19 mouse cellular contexts compared by ENCODE assay signal in genomic region chr5:99388585-99389250, GRCm38 (mm10).
DNase-seq lines count a peak whose midpoint lies in the region; ATAC-seq and TF ChIP-seq lines count a peak whose summit lies in the region.
"Had no signal": no experiment of that assay in that cellular context is flagged by ENCODE, and none has a peak within 500 bp of the region (broad histone marks: within the 10 kb centered on the region; RNA-seq: fewer than 3 reads in every experiment).

No protein-coding gene starts in this region.

- TF ChIP-seq POLR2A in liver, adult 2 months (IDR thresholded peaks at IDR 0.05; ENCODE audit: extremely low read depth, insufficient read depth, low read length) = no peak

- no peaks in the 10 kb centered on the region for H3K27me3 ChIP-seq in heart, embryonic 13.5 days (replicated peaks)
- no peaks in the 10 kb centered on the region; the same call in 1 of the 2 replicates for H3K27me3 ChIP-seq in heart, embryonic 10.5 days (ENCODE audit: insufficient read depth, poor library complexity, severe bottlenecking)
- no peaks in the 10 kb centered on the region for H3K27me3 ChIP-seq in liver, adult 2 months (ENCODE audit: control insufficient read depth, insufficient read depth, low read length)
- peaks cover 79% of the 10 kb centered on the region for H3K27me3 ChIP-seq in midbrain, embryonic 11.5 days (ENCODE audit: control insufficient read depth, insufficient read depth, low read length)
- H3K27me3 ChIP-seq in midbrain, embryonic 16.5 days (ENCODE audit: control insufficient read depth, insufficient read depth, low read depth, low read length) = peaks cover 10% of the 10 kb centered on the region
- H3K27me3 ChIP-seq: embryonic facial prominence, embryonic 15.5 days had no signal

- H3K4me1 ChIP-seq in heart, embryonic 13.5 days = peaks cover 37% of the 10 kb centered on the region
- peaks cover 48% of the 10 kb centered on the region for H3K4me1 ChIP-seq in heart, embryonic 10.5 days
- H3K4me1 ChIP-seq in liver, adult 2 months (ENCODE audit: control insufficient read depth, insufficient read depth, low read length) = peaks cover 11% of the 10 kb centered on the region
- H3K4me1 ChIP-seq in midbrain, embryonic 11.5 days (ENCODE audit: control insufficient read depth, insufficient read depth, low read length) = peaks cover 5% of the 10 kb centered on the region
- H3K4me1 ChIP-seq in midbrain, embryonic 16.5 days (ENCODE audit: control insufficient read depth, insufficient read depth, low read length) = peaks cover 13% of the 10 kb centered on the region

- H3K79me2 ChIP-seq in liver, adult 2 months (ENCODE audit: control insufficient read depth, insufficient read depth, low read length) = no peaks in the 10 kb centered on the region

- no peak for TF ChIP-seq CTCF in liver, adult 2 months (IDR thresholded peaks at IDR 0.05; ENCODE audit: low read depth, low read length)
- no peak for TF ChIP-seq CTCF in gastrocnemius, adult 2 months (IDR thresholded peaks at IDR 0.05)

- H3K27ac ChIP-seq in heart, embryonic 13.5 days (replicated peaks) = peak overlapping the region; percentile 60
- H3K27ac ChIP-seq in heart, embryonic 10.5 days = no peak overlapping the region; the same call in 1 of the 2 replicates
- no peak overlapping the region for H3K27ac ChIP-seq in liver, adult 2 months (replicated peaks; ENCODE audit: insufficient read depth, low read depth, low read length)
- H3K27ac ChIP-seq in midbrain, embryonic 11.5 days (ENCODE audit: low read depth, low read length) = no peak overlapping the region
- no peak overlapping the region for H3K27ac ChIP-seq in midbrain, embryonic 16.5 days (ENCODE audit: low read length)
- H3K27ac ChIP-seq in gastrocnemius, adult 2 months = no peak overlapping the region
- H3K27ac ChIP-seq: embryonic facial prominence, embryonic 15.5 days; hindbrain, embryonic 12.5 days; liver, embryonic 14.5 days; midbrain, embryonic 10.5 days had no signal

- H3K9me3 ChIP-seq in heart, embryonic 13.5 days = no peaks in the 10 kb centered on the region
- H3K9me3 ChIP-seq in heart, embryonic 10.5 days = no peaks in the 10 kb centered on the region
- H3K9me3 ChIP-seq in midbrain, embryonic 11.5 days (ENCODE audit: control insufficient read depth, low read length) = no peaks in the 10 kb centered on the region
- no peaks in the 10 kb centered on the region for H3K9me3 ChIP-seq in midbrain, embryonic 16.5 days (replicated peaks; ENCODE audit: control insufficient read depth, low read length, poor library complexity, severe bottlenecking)
- H3K9me3 ChIP-seq: embryonic facial prominence, embryonic 15.5 days; hindbrain, embryonic 12.5 days; midbrain, embryonic 10.5 days had no signal

- H3K9ac ChIP-seq in heart, embryonic 13.5 days = no peak overlapping the region
- no peak overlapping the region for H3K9ac ChIP-seq in liver, adult 2 months (ENCODE audit: low read depth, low read length)
- no peak overlapping the region for H3K9ac ChIP-seq in midbrain, embryonic 11.5 days (ENCODE audit: low read length)
- no peak overlapping the region for H3K9ac ChIP-seq in midbrain, embryonic 16.5 days (ENCODE audit: low read depth, low read length)
- H3K9ac ChIP-seq: embryonic facial prominence, embryonic 15.5 days; hindbrain, embryonic 12.5 days; liver, embryonic 14.5 days had no signal

- intact Hi-C loops in gastrocnemius, adult 2 months (cut with DNase I) = no loop called here

- no peak overlapping the region for H3K4me2 ChIP-seq in heart, embryonic 13.5 days
- H3K4me2 ChIP-seq in midbrain, embryonic 11.5 days = no peak overlapping the region
- no peak overlapping the region for H3K4me2 ChIP-seq in midbrain, embryonic 16.5 days (ENCODE audit: low read length)
- H3K4me2 ChIP-seq: embryonic facial prominence, embryonic 15.5 days; hindbrain, embryonic 12.5 days had no signal

- H3K4me3 ChIP-seq in heart, embryonic 13.5 days = no peak overlapping the region
- no peak overlapping the region for H3K4me3 ChIP-seq in heart, embryonic 10.5 days
- no peak overlapping the region for H3K4me3 ChIP-seq in liver, adult 2 months (ENCODE audit: insufficient read depth, low read depth, low read length)
- H3K4me3 ChIP-seq in midbrain, embryonic 11.5 days (ENCODE audit: low read depth, low read length) = no peak overlapping the region
- H3K4me3 ChIP-seq in midbrain, embryonic 16.5 days (ENCODE audit: low read depth, low read length) = no peak overlapping the region
- H3K4me3 ChIP-seq in gastrocnemius, adult 2 months = no peak overlapping the region
- H3K4me3 ChIP-seq: embryonic facial prominence, embryonic 15.5 days; hindbrain, embryonic 12.5 days; midbrain, embryonic 10.5 days had no signal

- DNase-seq in heart, embryonic 10.5 days (ENCODE audit: low spot score) = no peak
- DNase-seq in liver, adult 2 months (ENCODE audit: extremely low read depth, low read depth, low spot score) = peak; percentile 48
- no peak for DNase-seq in liver
- DNase-seq in midbrain, embryonic 11.5 days (ENCODE audit: low spot score, missing footprints) = peak; percentile 77
- DNase-seq in gastrocnemius, adult 2 months = no peak
- no peak for DNase-seq in kidney, postnatal 25 days
- DNase-seq: cerebellum, adult 9-10 months; kidney, adult 18-20 months; layer of hippocampus, adult 9-11 months; left cerebral cortex, postnatal 4 days; right cerebral cortex, postnatal 14 days had no signal

- H3K36me3 ChIP-seq in heart, embryonic 13.5 days = no peaks in the 10 kb centered on the region
- no peaks in the 10 kb centered on the region for H3K36me3 ChIP-seq in heart, embryonic 10.5 days
- no peaks in the 10 kb centered on the region for H3K36me3 ChIP-seq in liver, adult 2 months (ENCODE audit: control insufficient read depth, insufficient read depth, low read length)
- H3K36me3 ChIP-seq in midbrain, embryonic 11.5 days (ENCODE audit: control insufficient read depth, insufficient read depth, low read length) = no peaks in the 10 kb centered on the region
- no peaks in the 10 kb centered on the region for H3K36me3 ChIP-seq in midbrain, embryonic 16.5 days (ENCODE audit: control insufficient read depth, insufficient read depth, low read length)
- H3K36me3 ChIP-seq: embryonic facial prominence, embryonic 15.5 days; hindbrain, embryonic 12.5 days; midbrain, embryonic 10.5 days had no signal

- WGBS in heart, embryonic 13.5 days = 79% methylated on average over 10 of the region's 10 CpGs
- WGBS in heart, embryonic 10.5 days = 85% methylated on average over 10 of the region's 10 CpGs
- 95% methylated on average over 10 of the region's 10 CpGs for WGBS in liver, adult 2 months
- 85% methylated on average over 10 of the region's 10 CpGs for WGBS in midbrain, embryonic 11.5 days
- WGBS in midbrain, embryonic 16.5 days = 82% methylated on average over 10 of the region's 10 CpGs

- ATAC-seq in heart, embryonic 13.5 days (ENCODE audit: extremely low read depth, insufficient number of reproducible peaks, low FRiP score, low TSS enrichment) = no peak
- ATAC-seq in midbrain, embryonic 11.5 days (ENCODE audit: low FRiP score) = no peak
- ATAC-seq in midbrain, embryonic 16.5 days = no peak
- ATAC-seq: forebrain, embryonic 14.5 days; inflammation-experienced regulatory T-cells, adult 6 months had no signal

Comparison
In these comparisons a context has a peak if more than half of its experiments do, and no peak if none do; other contexts are left out.
1. DNase-seq: peak in liver, adult 2 months (single experiment) and midbrain, embryonic 11.5 days (single experiment); none in heart, embryonic 10.5 days (single experiment), liver (single experiment), gastrocnemius, adult 2 months (single experiment) and kidney, postnatal 25 days (0 of 2).